Mouse (Mus musculus): ENCODE measurements at regions not wholly inside any gene's neighbourhood (a gene's known extent, or its start where the extent isn't known, plus 50 kb on each side); places are given as distances from the start of the nearest gene placed in this dataset.

DNA sequence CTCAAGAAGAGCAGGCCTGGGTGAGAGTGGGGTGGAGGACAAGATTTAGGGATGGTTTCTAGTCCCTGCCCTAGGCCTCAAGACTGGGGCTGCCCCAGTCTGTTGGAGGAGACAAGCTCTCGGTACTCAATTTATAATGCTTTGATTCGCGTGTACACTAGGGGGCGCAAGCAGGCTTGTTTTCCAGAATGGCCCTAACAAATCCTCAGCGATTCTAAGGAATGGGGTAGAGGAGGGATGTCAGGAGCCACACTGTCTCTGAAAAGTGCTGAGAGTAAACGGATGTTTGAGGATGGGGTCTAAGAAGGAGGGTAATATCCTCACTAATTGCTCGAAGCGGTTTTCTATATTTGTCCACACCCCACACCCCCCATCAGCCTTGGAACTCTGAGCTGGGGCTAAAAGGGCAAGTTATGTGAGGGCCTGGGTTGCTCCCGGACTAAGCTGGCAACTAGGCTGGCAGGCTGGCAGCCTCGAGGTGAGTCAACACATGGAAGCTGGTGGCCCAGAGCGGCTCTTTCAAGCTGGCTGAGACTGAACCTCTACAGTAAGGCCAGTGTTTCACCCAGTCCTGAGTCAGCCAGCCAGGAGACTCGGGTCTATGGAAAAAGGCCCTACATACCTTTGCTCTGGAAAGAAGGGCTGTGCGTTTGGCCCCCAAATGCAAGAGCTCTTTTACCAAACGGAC is 176.7 kb downstream of the Ttc8 start:
- peak; percentile 89 for TF ChIP-seq CTCF (IDR thresholded peaks at IDR 0.05)
- peak; percentile 93 for ATAC-seq
- ChIA-PET CTCF (interaction anchor here (1.0 to 1.6 kb wide), 5 partner anchors 9 to 765 kb away, joined by 3 to 4 read pairs (median 3); no protein-coding TSS in a partner anchor), POLR2A (no interaction called here)
- peaks cover 2% of the 10 kb centered on the region for H3K27me3 ChIP-seq
- peak; percentile 71 for DNase-seq (ENCODE audit: low read depth, low spot score)
- in situ Hi-C loops (cut with MboI; ENCODE audit: low pct_unique_long_range_greater_than_20kb), result loop anchor here (5.0 to 10.0 kb wide), 3 partner anchors 290 to 528 kb away; partner anchors contain the start of gene Foxn3

DNA sequence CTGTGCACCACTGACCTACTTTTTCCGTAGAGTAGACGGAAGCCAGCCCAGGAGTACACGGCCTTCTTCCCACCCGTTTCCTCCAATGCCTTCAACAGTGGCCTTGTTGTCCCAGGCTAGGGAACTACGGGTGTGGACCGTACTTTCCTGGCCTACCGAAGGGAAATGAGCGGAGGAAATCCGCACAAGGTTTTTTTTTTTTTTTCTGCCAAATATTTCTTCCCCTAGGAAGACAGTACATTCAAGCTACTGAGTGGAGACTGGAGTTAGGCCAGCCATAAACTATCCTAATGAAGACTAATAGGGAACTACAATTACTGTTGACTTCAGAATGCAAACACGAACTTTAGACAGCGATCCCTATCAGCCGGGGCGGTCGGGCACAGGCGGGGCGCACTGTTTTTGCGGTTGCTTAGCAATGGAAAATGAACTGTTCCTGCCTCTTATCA is 177.3 kb downstream of the Ttc8 start:
- ChIA-PET POLR2A (interaction anchor here (0.6 to 0.7 kb wide), 2 partner anchors 52 to 867 kb away, joined by 3 read pairs; partner anchors contain the start of gene Kcnk13), CTCF (interaction anchor here (1.0 to 1.3 kb wide), 4 partner anchors 10 to 765 kb away, joined by 3 to 4 read pairs (median 4); no protein-coding TSS in a partner anchor)
- in situ Hi-C loops (cut with MboI; ENCODE audit: low pct_unique_long_range_greater_than_20kb), result loop anchor here (5.0 to 10.0 kb wide), 3 partner anchors 290 to 527 kb away; partner anchors contain the start of gene Foxn3
- TF ChIP-seq CTCF (IDR thresholded peaks at IDR 0.05), result no peak
- DNase-seq (ENCODE audit: low read depth, low spot score), result no peak
- ATAC-seq, result no peak
- peaks cover 2% of the 10 kb centered on the region for H3K27me3 ChIP-seq

DNA sequence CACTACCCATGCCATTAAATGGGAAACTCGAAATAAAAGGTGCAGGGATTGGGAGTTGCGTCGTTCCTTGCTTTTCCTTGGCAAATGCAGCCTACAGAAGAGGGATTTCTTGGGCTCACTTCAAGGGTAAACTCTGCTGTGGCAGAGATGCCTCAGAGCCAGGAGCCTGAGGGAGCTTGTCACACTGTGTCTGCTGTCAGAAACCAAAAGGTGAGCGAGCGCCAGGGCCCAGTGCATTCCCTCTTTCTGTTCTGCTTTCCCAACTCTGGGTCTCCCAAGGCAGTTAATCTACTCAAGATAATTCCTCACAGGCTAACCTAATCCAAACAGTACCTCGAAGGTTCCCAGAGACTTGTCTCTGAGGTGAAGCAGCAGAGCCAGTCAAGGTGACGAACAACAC is 179.5 kb downstream of the Ttc8 start:
- ATAC-seq (no peak), DNase-seq (ENCODE audit: low read depth, low spot score) (no peak)
- TF ChIP-seq CTCF (IDR thresholded peaks at IDR 0.05), result no peak
- in situ Hi-C loops (cut with MboI; ENCODE audit: low pct_unique_long_range_greater_than_20kb), result loop anchor here (5.0 to 10.0 kb wide), 3 partner anchors 287 to 525 kb away; partner anchors contain the start of gene Foxn3
- CTCF ChIA-PET, result interaction anchor here (1.3 kb wide), 1 partner anchor 761 kb away, joined by 3 read pairs; no protein-coding TSS in a partner anchor
- peaks cover 6% of the 10 kb centered on the region for H3K27me3 ChIP-seq
- POLR2A ChIA-PET, result no interaction called here

- POLR2A ChIA-PET, result no interaction called here
These were observed 188.2 kb downstream of the Ttc8 start for GRCm38 (mm10) chr12:99108616-99109015.

DNA sequence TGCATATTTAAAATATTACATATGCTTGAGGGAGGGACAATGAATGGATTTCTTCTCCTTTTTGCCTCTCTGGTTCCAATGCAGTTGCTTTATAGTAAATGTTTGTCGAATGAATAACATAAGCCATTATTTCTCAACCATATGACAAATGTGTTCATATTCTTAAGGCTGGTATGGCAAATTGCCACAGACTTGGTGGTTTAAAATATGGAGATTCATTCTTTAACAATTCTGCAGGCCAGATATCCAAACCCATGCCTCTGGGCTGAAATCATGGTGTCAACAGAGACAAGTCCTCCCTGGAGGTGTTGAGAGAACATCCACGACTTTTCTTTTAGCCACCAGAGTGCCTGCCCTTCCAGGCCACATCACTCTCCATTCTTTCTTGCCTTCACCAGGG is 193.4 kb downstream of the Ttc8 start:
- POLR2A ChIA-PET, result no interaction called here
- no peak for TF ChIP-seq CTCF (IDR thresholded peaks at IDR 0.05)
- CTCF ChIA-PET, result no interaction called here
- H3K27me3 ChIP-seq, result no peaks in the 10 kb centered on the region
- ATAC-seq, result no peak
- DNase-seq (ENCODE audit: low read depth, low spot score), result no peak
- in situ Hi-C loops (cut with MboI; ENCODE audit: low pct_unique_long_range_greater_than_20kb), result no loop called here

More at GRCm38 (mm10) chr12:99108616-99109015, 188.2 kb downstream of the Ttc8 start:
- in situ Hi-C loops (cut with MboI; ENCODE audit: low pct_unique_long_range_greater_than_20kb), result no loop called here
- CTCF ChIA-PET, result no interaction called here
- DNase-seq (ENCODE audit: low read depth, low spot score) (no peak), ATAC-seq (no peak)
- H3K27me3 ChIP-seq, result peaks cover 3% of the 10 kb centered on the region
- no peak for TF ChIP-seq CTCF (IDR thresholded peaks at IDR 0.05)

DNA sequence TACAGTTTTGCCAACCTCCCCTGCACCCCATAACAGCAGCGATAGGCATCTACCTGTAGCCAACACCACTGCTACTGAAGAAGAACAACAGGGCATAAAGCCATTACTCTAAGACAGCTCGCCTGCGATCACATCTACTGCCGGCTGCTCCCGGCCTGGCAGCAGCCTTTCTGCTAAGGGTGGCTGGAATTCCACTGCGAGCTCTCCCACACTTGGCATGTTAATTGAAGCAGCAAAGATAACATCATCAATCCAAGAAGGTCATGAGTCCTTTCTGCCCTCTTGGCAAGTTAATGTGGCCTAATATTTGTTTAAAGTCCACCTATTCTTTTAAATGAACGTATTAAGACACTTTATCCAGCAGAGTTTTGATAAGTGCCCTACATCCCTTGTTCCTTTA is 196.1 kb downstream of the Ttc8 start:
- TF ChIP-seq CTCF (IDR thresholded peaks at IDR 0.05), result no peak
- CTCF ChIA-PET, result no interaction called here
- no peak for ATAC-seq

DNA sequence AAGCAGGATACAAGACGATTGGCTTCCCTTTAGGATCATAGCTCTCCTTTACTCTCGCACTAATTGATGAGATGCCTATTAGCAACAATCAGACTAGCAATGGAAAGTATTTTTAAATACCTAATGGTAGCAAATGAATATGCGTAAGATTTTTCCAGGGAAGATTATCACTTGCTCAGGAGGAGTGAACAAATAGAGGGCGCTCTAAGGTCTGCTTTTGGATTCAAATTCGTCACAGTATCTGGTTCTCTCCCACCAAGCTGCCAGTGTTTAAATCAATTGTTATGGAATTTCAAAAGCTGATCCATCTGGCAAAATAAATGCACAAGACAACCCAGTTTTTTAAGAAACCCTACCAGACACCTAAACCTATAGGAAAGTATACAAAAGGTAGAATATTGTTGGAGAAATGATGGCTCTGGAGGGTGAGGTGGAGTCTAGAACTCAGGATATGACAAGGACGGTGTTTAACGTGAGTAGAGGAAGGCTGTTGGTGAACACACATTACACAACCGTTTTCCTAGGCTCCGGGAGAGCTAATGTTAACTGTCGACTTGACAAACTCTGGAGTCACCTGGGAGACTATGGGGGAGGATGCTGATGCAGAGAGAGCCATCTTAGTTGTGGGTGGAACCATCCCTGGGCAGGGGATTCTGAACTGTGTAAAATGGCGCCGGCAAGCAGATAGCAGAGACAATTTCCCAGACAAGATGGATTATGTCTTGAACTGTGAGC is 198.2 kb downstream of the Ttc8 start:
- peak; percentile 41 for TF ChIP-seq CTCF (IDR thresholded peaks at IDR 0.05)
- no peaks in the 10 kb centered on the region for H3K27me3 ChIP-seq
- ChIA-PET POLR2A (no interaction called here), CTCF (no interaction called here)
- in situ Hi-C loops (cut with MboI; ENCODE audit: low pct_unique_long_range_greater_than_20kb), result no loop called here
- ATAC-seq (no peak), DNase-seq (ENCODE audit: low read depth, low spot score) (no peak)

More for the DNA sequence above, 196.1 kb downstream of the Ttc8 start:
- in situ Hi-C loops (cut with MboI; ENCODE audit: low pct_unique_long_range_greater_than_20kb), result no loop called here
- POLR2A ChIA-PET, result no interaction called here
- no peaks in the 10 kb centered on the region for H3K27me3 ChIP-seq
- DNase-seq (ENCODE audit: low read depth, low spot score), result no peak

DNA sequence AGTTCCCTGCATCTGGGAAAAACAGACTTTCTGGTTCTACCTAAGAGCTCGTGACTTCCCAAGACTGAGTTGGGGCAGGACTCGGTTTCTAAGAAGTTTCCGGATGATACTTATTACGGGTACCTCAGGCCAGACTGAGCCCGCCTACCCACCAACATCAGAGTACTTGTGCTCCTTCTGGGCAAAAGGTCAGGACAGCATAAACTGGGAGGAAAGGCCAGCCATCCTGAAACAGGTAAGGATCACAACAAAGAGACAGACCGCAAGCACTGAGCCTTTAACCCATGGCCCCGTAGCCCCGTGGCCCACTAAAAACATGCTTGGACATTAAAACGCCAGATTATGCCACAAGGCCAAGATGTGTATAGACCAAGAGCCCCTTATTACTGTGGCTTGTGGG is 199.6 kb downstream of the Ttc8 start:
- DNase-seq (ENCODE audit: low read depth, low spot score), result no peak
- POLR2A ChIA-PET, result no interaction called here
- ATAC-seq, result no peak
- in situ Hi-C loops (cut with MboI; ENCODE audit: low pct_unique_long_range_greater_than_20kb), result no loop called here
- CTCF ChIA-PET, result no interaction called here
- no peak for TF ChIP-seq CTCF (IDR thresholded peaks at IDR 0.05)
- no peaks in the 10 kb centered on the region for H3K27me3 ChIP-seq

GRCm38 (mm10) chr12:99123611-99124495 is 203.5 kb downstream of the Ttc8 start:
- ChIA-PET POLR2A (no interaction called here), CTCF (no interaction called here)
- no peaks in the 10 kb centered on the region for H3K27me3 ChIP-seq
- in situ Hi-C loops (cut with MboI; ENCODE audit: low pct_unique_long_range_greater_than_20kb), result no loop called here
- TF ChIP-seq CTCF (IDR thresholded peaks at IDR 0.05), result no peak
- DNase-seq (ENCODE audit: low read depth, low spot score), result no peak
- ATAC-seq, result no peak

- no peaks in the 10 kb centered on the region for H3K27me3 ChIP-seq
- in situ Hi-C loops (cut with MboI; ENCODE audit: low pct_unique_long_range_greater_than_20kb), result no loop called here
- DNase-seq (ENCODE audit: low read depth, low spot score), result no peak
- TF ChIP-seq CTCF (IDR thresholded peaks at IDR 0.05), result peak; percentile 25
- CTCF ChIA-PET, result no interaction called here
- POLR2A ChIA-PET, result no interaction called here
- ATAC-seq, result no peak
These were observed 205.8 kb downstream of the Ttc8 start for GRCm38 (mm10) chr12:99126129-99126528.
